Mouse (Mus musculus) CD8-positive naive resting alpha-beta T cell, adult 2 months (primary cell): ENCODE results near the gene Fnbp1.
A peak's percentile ranks its signal among the peaks of the same experiment; 100 is the strongest.

Experiments used
- DNase-seq, 2 experiments: peaks; one replicate each; pipeline ENCODE4 v3.0.0; 2022; ENCODE audit warnings: low read depth in 2 of 2, low spot score in 2 of 2

Gene Fnbp1

GRCm38 (mm10) chr2:31036811-31037210 is 105.0 kb downstream of the Fnbp1 start:
- no peak for DNase-seq

GRCm38 (mm10) chr2:31031972-31032371 is 109.8 kb downstream of the Fnbp1 start:
- DNase-seq, result no peak

GRCm38 (mm10) chr2:31026642-31027041 is 115.2 kb downstream of the Fnbp1 start:
- no peak for DNase-seq

GRCm38 (mm10) chr2:31025458-31025857 is 116.3 kb downstream of the Fnbp1 start:
- DNase-seq, result no peak

- DNase-seq, result peak; percentile 60 to 73
Observed at GRCm38 (mm10) chr2:31024618-31025370, 117.0 kb downstream of the Fnbp1 start.

- DNase-seq, result no peak
Observed at GRCm38 (mm10) chr2:31023940-31024339, 117.9 kb downstream of the Fnbp1 start.

- no peak for DNase-seq
Observed at GRCm38 (mm10) chr2:31020202-31020601, 121.6 kb downstream of the Fnbp1 start.

GRCm38 (mm10) chr2:31019011-31019410 is 122.8 kb downstream of the Fnbp1 start:
- DNase-seq, result no peak

GRCm38 (mm10) chr2:31018519-31018918 is 123.3 kb downstream of the Fnbp1 start:
- no peak for DNase-seq

GRCm38 (mm10) chr2:31017625-31018317 is 124.0 kb downstream of the Fnbp1 start:
- no peak for DNase-seq

- no peak for DNase-seq
Observed at GRCm38 (mm10) chr2:31013371-31014120, 128.3 kb downstream of the Fnbp1 start.

GRCm38 (mm10) chr2:31007208-31007607 is 134.6 kb downstream of the Fnbp1 start:
- no peak for DNase-seq

GRCm38 (mm10) chr2:31006434-31006833 is 135.4 kb downstream of the Fnbp1 start:
- DNase-seq, result no peak

- DNase-seq, result no peak
Observed at GRCm38 (mm10) chr2:31005453-31005852, 136.4 kb downstream of the Fnbp1 start.

GRCm38 (mm10) chr2:31002857-31003256 is 139.0 kb downstream of the Fnbp1 start:
- no peak for DNase-seq

- no peak for DNase-seq
Observed at GRCm38 (mm10) chr2:30998443-30999260, 143.2 kb downstream of the Fnbp1 start.

- peak in 1 of 2 experiments; percentile 8 for DNase-seq
Observed at GRCm38 (mm10) chr2:30995432-30995996, 146.3 kb downstream of the Fnbp1 start.

- no peak for DNase-seq
Observed at GRCm38 (mm10) chr2:30994853-30995252, 147.0 kb downstream of the Fnbp1 start.

GRCm38 (mm10) chr2:30990221-30990620 is 151.6 kb downstream of the Fnbp1 start:
- DNase-seq, result no peak
